Mouse (Mus musculus) gastrocnemius, adult 8-10 months (tissue): ENCODE measurements around the gene Mast1. TPM values are rescaled to one million over a fixed set of nuclear protein-coding genes. Genes with fewer than 3 reads are reported as not detected.

ENCODE experiments used
- DNase-seq, 2 experiments: peaks; one replicate each; pipeline ENCODE4 v3.0.0; 2022; ENCODE audit warnings: low spot score in 2 of 2
- total RNA-seq, 4 experiments: library from RNA; stranded (reverse); gene quantifications; 2 replicates each; pipeline ENCODE4 v1.2.4; 2022

Mast1 gene
- total RNA-seq, 4 experiments from 2014 or later = 0.07 TPM; not detected in 3

DNA sequence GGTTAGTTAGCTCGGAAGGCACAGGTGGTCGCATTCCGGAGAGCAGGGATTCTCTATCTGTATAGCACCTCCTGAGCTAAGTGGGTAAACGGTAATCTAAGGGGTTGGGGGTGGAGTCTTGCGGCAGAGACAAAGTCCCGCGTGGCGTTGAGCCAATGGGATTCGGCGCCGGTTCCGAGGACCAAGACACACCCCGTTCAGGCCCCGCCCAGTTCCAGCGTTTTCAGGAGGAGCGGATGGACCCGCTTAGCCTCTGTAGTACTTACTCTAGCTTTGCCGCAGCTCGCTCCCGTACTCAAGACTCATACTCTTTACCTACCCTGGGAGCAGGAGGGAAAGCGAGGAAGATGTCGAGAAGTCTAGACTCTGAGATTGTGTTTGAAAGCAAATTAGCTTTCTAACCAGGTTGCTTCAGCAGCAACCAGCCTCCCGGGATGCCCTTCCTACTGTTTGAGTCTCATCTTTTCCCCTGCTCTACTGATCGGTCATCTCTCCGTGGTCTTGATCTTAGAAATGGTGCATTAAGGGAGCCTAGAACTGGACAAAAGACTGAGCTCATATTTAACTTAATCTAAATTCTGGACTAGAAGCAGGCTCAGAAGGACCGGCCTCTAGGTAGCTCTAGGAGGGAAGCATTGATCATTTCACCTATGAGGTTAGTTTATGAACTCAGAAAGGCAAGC is 7.5 kb upstream of the Mast1 start:
- no peak for DNase-seq

DNA sequence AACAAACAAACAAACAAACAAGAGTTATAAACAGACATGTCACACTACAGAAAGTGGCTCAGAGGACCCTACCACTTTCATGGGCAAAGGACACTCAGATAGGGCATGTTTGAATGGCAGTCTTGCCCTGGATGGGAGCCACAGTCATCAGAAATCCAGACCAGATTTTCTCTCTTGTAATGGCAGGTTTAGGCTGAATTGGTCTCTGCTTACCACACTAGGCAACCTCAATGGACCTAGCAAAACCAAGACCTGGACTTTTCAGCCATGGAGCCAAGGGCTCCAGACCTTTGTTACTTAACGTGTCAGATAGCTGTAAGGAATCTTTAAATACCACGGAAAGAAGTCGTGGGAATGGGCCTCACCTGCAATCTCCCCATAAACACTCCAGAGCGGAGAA is 6.5 kb upstream of the Mast1 start:
- no peak for DNase-seq

- no peak for DNase-seq
Observed at GRCm38 (mm10) chr8:84937620-84938485, 694 bp upstream of the Mast1 start.

- DNase-seq = no peak
Observed at GRCm38 (mm10) chr8:84936041-84936961, 858 bp downstream of the Mast1 start.

GRCm38 (mm10) chr8:84935489-84935888 is 1.7 kb downstream of the Mast1 start:
- DNase-seq = no peak

DNA sequence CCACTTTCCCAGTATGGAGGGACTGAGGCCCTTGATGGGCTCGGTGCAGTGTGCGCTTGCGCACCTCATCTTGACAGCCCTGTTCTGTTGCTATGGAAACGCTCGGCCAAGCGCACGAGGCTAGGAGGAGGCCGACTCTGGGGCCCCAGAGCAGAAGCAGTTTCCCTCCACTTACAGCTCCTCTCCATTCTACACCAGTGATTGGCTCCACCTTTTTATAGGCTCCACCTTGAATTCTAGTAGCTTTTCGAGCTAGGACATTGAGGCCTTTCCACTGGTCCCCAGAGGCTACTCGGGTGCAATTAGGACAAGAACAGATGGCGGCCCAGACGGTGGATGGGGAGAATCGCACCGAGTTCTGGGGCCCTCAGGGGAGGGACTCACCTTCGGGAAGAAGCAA is 2.3 kb downstream of the Mast1 start:
- no peak for DNase-seq

- no peak for DNase-seq
Observed at GRCm38 (mm10) chr8:84933767-84934559, 3.2 kb downstream of the Mast1 start.

DNA sequence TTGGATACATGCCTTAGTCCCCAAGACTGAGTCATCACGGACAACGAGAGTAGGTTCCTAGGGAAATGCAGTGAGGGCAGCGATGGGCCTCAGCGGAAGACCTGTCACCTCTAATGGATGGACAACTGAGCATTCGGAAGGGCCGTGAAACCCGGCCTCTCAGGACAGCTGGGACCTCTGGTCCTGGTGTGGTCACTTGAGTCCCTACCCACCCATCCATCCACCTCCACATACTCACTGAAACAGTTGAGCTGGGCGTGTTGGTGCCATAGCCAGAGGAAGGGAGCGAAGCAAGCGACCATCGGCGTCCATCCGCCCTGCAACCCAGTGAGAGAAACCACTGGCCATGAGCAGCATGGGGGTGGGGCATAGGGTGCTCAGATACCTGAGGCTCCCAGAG is 6.6 kb downstream of the Mast1 start:
- no peak for DNase-seq

- peak in 1 of 2 experiments; percentile 41 for DNase-seq
Observed at GRCm38 (mm10) chr8:84928456-84929306, 8.5 kb downstream of the Mast1 start.

DNA sequence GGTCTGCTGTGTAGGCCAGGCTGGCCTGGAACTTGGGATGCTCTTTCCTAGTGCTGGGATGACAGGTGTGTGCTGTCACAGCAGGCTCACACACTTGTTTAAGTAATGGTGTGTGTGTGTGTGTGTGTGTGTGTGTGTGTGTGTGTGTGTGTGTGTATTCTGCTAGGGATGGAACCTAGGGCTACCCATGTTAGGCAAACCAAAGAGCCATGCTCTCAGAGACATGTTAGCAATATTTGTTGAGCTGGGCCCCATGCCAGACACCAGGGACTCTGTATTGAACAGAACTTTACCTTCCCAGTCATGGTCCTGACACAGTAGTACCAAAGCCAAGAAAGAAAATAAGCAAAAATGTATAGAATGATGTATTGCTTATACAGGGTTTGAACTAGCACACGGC is 9.6 kb downstream of the Mast1 start:
- DNase-seq = no peak

DNA sequence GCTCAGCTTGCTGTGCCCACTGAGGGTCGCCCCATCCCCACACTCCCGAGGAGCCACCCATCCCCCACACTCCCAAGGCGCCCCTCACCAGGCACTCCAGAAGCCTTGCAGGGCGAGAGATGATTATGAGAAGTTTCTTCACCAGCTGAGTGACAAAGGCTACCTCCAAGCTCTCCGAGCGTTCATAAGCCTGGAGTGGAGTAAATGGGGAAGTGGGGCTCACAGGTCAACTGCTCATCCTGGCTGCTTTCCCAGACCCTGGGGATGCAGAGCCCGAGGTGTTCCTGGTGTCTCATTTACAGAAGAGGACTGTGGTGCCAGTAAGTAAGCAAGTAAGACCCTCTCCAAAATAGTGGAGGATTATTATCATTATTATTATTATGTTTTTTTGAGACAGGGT is 11.6 kb downstream of the Mast1 start:
- no peak for DNase-seq

- DNase-seq = no peak
Observed at GRCm38 (mm10) chr8:84921596-84921995, 15.6 kb downstream of the Mast1 start.

- DNase-seq = no peak
Observed at GRCm38 (mm10) chr8:84918646-84919045, 18.5 kb downstream of the Mast1 start.

- no peak for DNase-seq
Observed at GRCm38 (mm10) chr8:84917781-84918180, 19.4 kb downstream of the Mast1 start.

DNA sequence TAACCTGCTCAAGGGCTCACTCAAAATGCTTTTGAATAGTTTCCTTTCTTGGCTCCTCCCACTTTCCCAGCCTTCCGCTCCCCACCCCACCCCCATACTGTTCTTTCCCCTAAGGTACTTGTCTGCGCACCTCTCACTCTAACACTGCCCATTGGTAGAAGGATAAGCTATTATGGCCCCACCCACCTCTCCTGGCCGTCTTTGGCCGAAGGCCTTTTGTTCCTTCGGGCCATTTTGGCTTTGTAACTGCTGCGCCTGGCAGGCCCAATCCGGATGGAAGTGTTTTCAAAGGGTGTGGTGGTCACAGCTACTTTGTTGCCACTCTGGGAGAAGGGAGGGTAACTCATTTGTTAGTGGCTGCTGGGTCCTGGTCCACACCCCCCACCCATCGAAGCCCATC is 21.9 kb downstream of the Mast1 start:
- no peak for DNase-seq

DNA sequence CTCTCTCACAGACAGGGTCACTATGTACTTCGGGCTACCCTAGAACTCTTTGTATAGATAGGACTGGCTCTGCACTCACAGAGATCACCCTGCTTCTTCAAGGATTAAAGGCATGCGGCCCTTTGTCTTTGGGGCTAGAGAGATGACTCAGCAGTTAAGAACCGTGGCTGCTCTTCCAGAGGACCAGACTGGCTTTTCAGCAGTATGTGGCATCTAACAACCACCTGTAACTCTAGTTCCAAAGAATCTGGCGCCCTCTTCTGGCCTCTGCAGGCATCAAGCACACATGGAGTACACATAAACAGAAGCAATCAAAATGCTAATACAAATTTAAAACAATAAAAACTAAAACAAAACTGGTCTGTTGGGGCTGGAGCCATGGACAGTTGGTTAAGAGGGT is 23.2 kb downstream of the Mast1 start:
- DNase-seq = no peak

DNA sequence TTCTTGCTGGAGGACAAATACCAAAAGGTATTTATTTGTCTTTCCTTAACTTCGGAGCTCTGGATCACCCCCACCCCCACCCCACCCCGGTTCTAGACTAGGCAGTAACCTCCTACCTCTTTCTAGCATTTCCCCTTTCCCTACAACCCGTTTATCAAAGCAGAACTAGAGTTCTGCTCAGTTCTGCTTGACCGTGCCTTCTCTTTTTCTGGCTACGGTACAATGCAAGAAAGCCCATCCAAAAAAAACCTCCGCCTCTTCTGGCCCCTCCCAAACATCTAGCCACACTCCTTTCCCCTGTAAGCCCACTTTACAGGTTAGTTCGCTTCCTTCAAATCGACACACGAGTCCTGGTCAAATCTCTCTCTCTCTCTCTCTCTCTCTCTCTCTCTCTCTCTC is 23.7 kb downstream of the Mast1 start:
- DNase-seq = no peak

DNA sequence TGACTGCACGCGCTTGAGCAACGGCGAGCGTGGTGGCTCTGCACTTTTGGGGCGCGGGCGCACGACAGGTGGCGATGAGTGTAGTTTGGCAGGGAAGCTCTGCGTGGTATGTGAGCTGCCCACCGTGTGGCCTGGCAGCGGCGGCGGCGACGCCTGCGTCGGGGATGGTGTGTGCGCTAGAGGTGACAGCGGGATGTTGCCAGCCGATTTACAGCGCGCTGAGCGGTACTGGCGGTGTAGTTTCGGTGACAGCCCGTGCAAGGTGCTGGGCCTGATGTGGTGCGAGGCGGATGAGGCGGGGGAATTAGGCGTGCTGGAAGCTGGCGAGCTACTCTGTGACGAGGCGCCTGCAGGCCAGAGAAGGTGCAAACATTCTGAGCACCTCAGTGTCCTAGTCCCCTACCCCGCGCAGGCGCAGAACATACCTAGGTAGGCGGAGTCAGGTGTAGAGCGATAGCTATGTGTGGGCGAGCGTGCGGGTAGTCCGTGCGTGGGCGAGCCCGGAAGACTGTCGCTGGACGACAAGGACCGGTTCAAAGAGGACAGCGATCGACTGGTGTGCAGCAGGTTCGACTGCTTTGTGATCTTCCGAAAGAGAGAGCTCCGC is 24.2 kb downstream of the Mast1 start:
- peak in 1 of 2 experiments; percentile 45 for DNase-seq

GRCm38 (mm10) chr8:84912391-84912790 is 24.8 kb downstream of the Mast1 start:
- no peak for DNase-seq

GRCm38 (mm10) chr8:84911854-84912253 is 25.3 kb downstream of the Mast1 start:
- DNase-seq = no peak
